Mouse (Mus musculus) WW6 (cell line): Measurements from ENCODE around the gene Ppp1r9a.

Source experiments
- DNase-seq: peaks from one replicate; pipeline ENCODE4 v3.0.0-alpha.2; 2013; ENCODE audit warnings: low read depth, low spot score

The Ppp1r9a gene

GRCm38 (mm10) chr6:5005491-5006275, 103.0 kb downstream of the Ppp1r9a start:
- DNase-seq = no peak

- no peak for DNase-seq
Measured at GRCm38 (mm10) chr6:5006283-5006946, 103.7 kb downstream of the Ppp1r9a start.

- no peak for DNase-seq
Measured at GRCm38 (mm10) chr6:5008166-5008565, 105.4 kb downstream of the Ppp1r9a start.

- no peak for DNase-seq
Measured at GRCm38 (mm10) chr6:5008603-5009002, 105.9 kb downstream of the Ppp1r9a start.

- no peak for DNase-seq
Measured at GRCm38 (mm10) chr6:5010553-5011416, 108.1 kb downstream of the Ppp1r9a start.

- no peak for DNase-seq
Measured at GRCm38 (mm10) chr6:5012794-5013193, 110.1 kb downstream of the Ppp1r9a start.

- no peak for DNase-seq
Measured at GRCm38 (mm10) chr6:5014567-5014966, 111.8 kb downstream of the Ppp1r9a start.

GRCm38 (mm10) chr6:5015173-5015572, 112.5 kb downstream of the Ppp1r9a start:
- DNase-seq = no peak

- DNase-seq = no peak
Measured at GRCm38 (mm10) chr6:5017945-5018511, 115.3 kb downstream of the Ppp1r9a start.

GRCm38 (mm10) chr6:5019208-5019607, 116.5 kb downstream of the Ppp1r9a start:
- DNase-seq = peak; percentile 55

- no peak for DNase-seq
Measured at GRCm38 (mm10) chr6:5019969-5020368, 117.3 kb downstream of the Ppp1r9a start.

- DNase-seq = no peak
Measured at GRCm38 (mm10) chr6:5020510-5020909, 117.8 kb downstream of the Ppp1r9a start.

- no peak for DNase-seq
Measured at GRCm38 (mm10) chr6:5022677-5023076, 120.0 kb downstream of the Ppp1r9a start.

- no peak for DNase-seq
Measured at GRCm38 (mm10) chr6:5024893-5025292, 122.2 kb downstream of the Ppp1r9a start.

- no peak for DNase-seq
Measured at GRCm38 (mm10) chr6:5026772-5027171, 124.1 kb downstream of the Ppp1r9a start.

GRCm38 (mm10) chr6:5027213-5027612, 124.5 kb downstream of the Ppp1r9a start:
- DNase-seq = no peak

- DNase-seq = no peak
Measured at GRCm38 (mm10) chr6:5027801-5028200, 125.1 kb downstream of the Ppp1r9a start.

- DNase-seq = no peak
Measured at GRCm38 (mm10) chr6:5029205-5029927, 126.6 kb downstream of the Ppp1r9a start.

- no peak for DNase-seq
Measured at GRCm38 (mm10) chr6:5029956-5030355, 127.2 kb downstream of the Ppp1r9a start.

GRCm38 (mm10) chr6:5032986-5033633, 130.4 kb downstream of the Ppp1r9a start:
- no peak for DNase-seq

- no peak for DNase-seq
Measured at GRCm38 (mm10) chr6:5037225-5037624, 134.5 kb downstream of the Ppp1r9a start.
